Mouse (Mus musculus): ENCODE measurements around the gene St13.
"Not testable (repeated sequence)": the region's sequence is repeated elsewhere in the genome, so short reads cannot be mapped to it uniquely, and the experiment has no call there.

Gene St13

GRCm38 (mm10) chr15:81418065-81418464 is 18.2 kb upstream of the St13 start:
- no peak overlapping the region for H3K4me3 ChIP-seq (replicated peaks; ENCODE audit: low read length)
- H3K36me3 ChIP-seq (ENCODE audit: insufficient read depth, low read length) = peaks cover 39% of the 10 kb centered on the region
- H3K27me3 ChIP-seq (ENCODE audit: insufficient read depth, low read length) = no peaks in the 10 kb centered on the region
- H3K4me1 ChIP-seq (replicated peaks; ENCODE audit: low read depth, low read length) = peaks cover 27% of the 10 kb centered on the region
- TF ChIP-seq POU5F1 (IDR thresholded peaks at IDR 0.05; ENCODE audit: borderline replicate concordance, low read length) = no peak
- no peak for TF ChIP-seq CTCF (conservative IDR thresholded peaks at IDR 0.05; ENCODE audit: low read length)
- TF ChIP-seq NANOG (IDR thresholded peaks at IDR 0.05; ENCODE audit: borderline replicate concordance, low read length) = no peak
- H3K9me3 ChIP-seq (ENCODE audit: low read length) = no peaks in the 10 kb centered on the region

- Histone ChIP-seq H3K4me1 (replicated peaks; ENCODE audit: low read depth, low read length) (peaks cover 27% of the 10 kb centered on the region), H3K36me3 (ENCODE audit: insufficient read depth, low read length) (peaks cover 42% of the 10 kb centered on the region), H3K4me3 (replicated peaks; ENCODE audit: low read length) (peak overlapping the region; percentile 13; the same call in 1 of the 2 replicates)
- not testable (repeated sequence) for H3K9me3 ChIP-seq (ENCODE audit: low read length); H3K27me3 ChIP-seq (ENCODE audit: insufficient read depth, low read length)
Measured at GRCm38 (mm10) chr15:81416763-81417310, 17.0 kb upstream of the St13 start.

- H3K4me1 ChIP-seq (replicated peaks; ENCODE audit: low read depth, low read length) = 0 out of 2 replicates have a peak, but pooled peaks cover 3% of the 10 kb centered on the region
- no peak within 1 kb of the TSS for H3K4me3 ChIP-seq (replicated peaks; ENCODE audit: low read length)
- H3K36me3 ChIP-seq (ENCODE audit: insufficient read depth, low read length) = peaks cover 20% of the 10 kb centered on the region; the same call in 1 of the 2 replicates
- TF ChIP-seq POU5F1 (IDR thresholded peaks at IDR 0.05; ENCODE audit: borderline replicate concordance, low read length) = no peak
- no peak for TF ChIP-seq CTCF (conservative IDR thresholded peaks at IDR 0.05; ENCODE audit: low read length)
- no peak for TF ChIP-seq NANOG (IDR thresholded peaks at IDR 0.05; ENCODE audit: borderline replicate concordance, low read length)
- H3K9me3 ChIP-seq (ENCODE audit: low read length) = no peaks in the 10 kb centered on the region
- H3K27me3 ChIP-seq (ENCODE audit: insufficient read depth, low read length) = no peaks in the 10 kb centered on the region
Measured at GRCm38 (mm10) chr15:81408199-81408598, 8.3 kb upstream of the St13 start, which contains the start of gene Dnajb7. Dnajb7 (minus strand) TSS chr15:81408299.

DNA sequence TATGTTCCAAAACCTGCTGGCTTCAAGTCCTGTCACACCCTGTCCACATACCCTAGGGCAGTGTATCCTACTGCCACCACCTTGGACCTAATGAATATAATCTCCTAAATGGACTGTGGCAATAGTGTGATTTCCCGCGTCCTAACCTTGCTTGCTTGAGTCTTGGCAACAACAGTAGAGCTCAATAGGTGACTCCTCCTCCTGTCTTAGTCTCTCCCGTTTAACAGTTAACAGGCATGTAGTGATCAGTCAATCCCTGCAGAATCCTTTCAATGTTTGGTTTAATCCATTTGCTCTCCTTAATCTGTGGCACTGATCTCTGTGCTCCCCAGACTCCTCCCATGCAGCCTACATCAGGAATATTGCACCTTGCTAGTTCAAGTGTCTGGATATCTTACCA is 5.1 kb upstream of the St13 start:
- TF ChIP-seq CTCF (conservative IDR thresholded peaks at IDR 0.05; ENCODE audit: low read length) (no peak), NANOG (IDR thresholded peaks at IDR 0.05; ENCODE audit: borderline replicate concordance, low read length) (no peak), POU5F1 (IDR thresholded peaks at IDR 0.05; ENCODE audit: borderline replicate concordance, low read length) (no peak)
- Histone ChIP-seq H3K9me3 (ENCODE audit: low read length) (no peaks in the 10 kb centered on the region), H3K4me1 (replicated peaks; ENCODE audit: low read depth, low read length) (peaks cover 15% of the 10 kb centered on the region), H3K36me3 (ENCODE audit: insufficient read depth, low read length) (peaks cover 24% of the 10 kb centered on the region), H3K4me3 (replicated peaks; ENCODE audit: low read length) (no peak overlapping the region), H3K27me3 (ENCODE audit: insufficient read depth, low read length) (no peaks in the 10 kb centered on the region)

- no peak for TF ChIP-seq NANOG (IDR thresholded peaks at IDR 0.05; ENCODE audit: borderline replicate concordance, low read length)
- no peak for TF ChIP-seq POU5F1 (IDR thresholded peaks at IDR 0.05; ENCODE audit: borderline replicate concordance, low read length)
- no peak for TF ChIP-seq CTCF (conservative IDR thresholded peaks at IDR 0.05; ENCODE audit: low read length)
- Histone ChIP-seq H3K36me3 (ENCODE audit: insufficient read depth, low read length) (peaks cover 43% of the 10 kb centered on the region), H3K4me1 (replicated peaks; ENCODE audit: low read depth, low read length) (peaks cover 48% of the 10 kb centered on the region), H3K4me3 (replicated peaks; ENCODE audit: low read length) (peak overlapping the region; percentile 99), H3K9me3 (ENCODE audit: low read length) (no peaks in the 10 kb centered on the region), H3K27me3 (ENCODE audit: insufficient read depth, low read length) (no peaks in the 10 kb centered on the region)
Measured at GRCm38 (mm10) chr15:81399297-81399637, 610 bp downstream of the St13 start.

DNA sequence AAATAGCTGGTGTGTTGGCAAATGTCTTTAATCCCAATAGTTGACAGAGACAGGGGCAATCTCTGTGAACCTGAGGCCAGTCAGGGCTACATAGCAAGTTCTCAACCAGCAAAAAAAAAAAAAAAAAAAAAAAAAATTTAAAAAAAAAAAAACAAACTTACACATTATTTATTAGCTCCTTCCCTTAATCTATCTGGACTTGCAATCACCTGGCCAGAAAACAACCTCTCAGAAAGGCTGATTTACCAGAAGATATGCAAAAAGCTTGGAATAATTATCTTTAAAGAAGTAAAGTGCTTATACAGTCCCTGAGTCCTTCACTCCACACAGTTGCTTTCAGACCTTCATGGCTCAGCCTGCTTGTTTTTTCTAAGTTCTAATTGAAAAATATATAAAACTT is 1.7 kb downstream of the St13 start:
- Histone ChIP-seq H3K4me3 (replicated peaks; ENCODE audit: low read length) (peak overlapping the region; percentile 99), H3K27me3 (ENCODE audit: insufficient read depth, low read length) (no peaks in the 10 kb centered on the region)
- TF ChIP-seq CTCF (conservative IDR thresholded peaks at IDR 0.05; ENCODE audit: low read length) (no peak), POU5F1 (IDR thresholded peaks at IDR 0.05; ENCODE audit: borderline replicate concordance, low read length) (no peak), NANOG (IDR thresholded peaks at IDR 0.05; ENCODE audit: borderline replicate concordance, low read length) (no peak)

GRCm38 (mm10) chr15:81394211-81394915 is 5.5 kb downstream of the St13 start:
- Histone ChIP-seq H3K4me3 (replicated peaks; ENCODE audit: low read length) (no peak overlapping the region), H3K9me3 (ENCODE audit: low read length) (no peaks in the 10 kb centered on the region), H3K36me3 (ENCODE audit: insufficient read depth, low read length) (peaks cover 83% of the 10 kb centered on the region), H3K4me1 (replicated peaks; ENCODE audit: low read depth, low read length) (peaks cover 53% of the 10 kb centered on the region), H3K27me3 (ENCODE audit: insufficient read depth, low read length) (no peaks in the 10 kb centered on the region)
- no peak for TF ChIP-seq NANOG (IDR thresholded peaks at IDR 0.05; ENCODE audit: borderline replicate concordance, low read length)
- no peak for TF ChIP-seq CTCF (conservative IDR thresholded peaks at IDR 0.05; ENCODE audit: low read length)
- TF ChIP-seq POU5F1 (IDR thresholded peaks at IDR 0.05; ENCODE audit: borderline replicate concordance, low read length) = no peak

More for the DNA sequence above, 1.7 kb downstream of the St13 start:
- Histone ChIP-seq H3K9me3 (ENCODE audit: low read length) (no peaks in the 10 kb centered on the region), H3K4me1 (replicated peaks; ENCODE audit: low read depth, low read length) (peaks cover 55% of the 10 kb centered on the region), H3K36me3 (ENCODE audit: insufficient read depth, low read length) (peaks cover 54% of the 10 kb centered on the region)

GRCm38 (mm10) chr15:81392997-81393396 is 6.9 kb downstream of the St13 start:
- no peaks in the 10 kb centered on the region for H3K9me3 ChIP-seq (ENCODE audit: low read length)
- H3K4me1 ChIP-seq (replicated peaks; ENCODE audit: low read depth, low read length) = peaks cover 47% of the 10 kb centered on the region
- H3K4me3 ChIP-seq (replicated peaks; ENCODE audit: low read length) = no peak overlapping the region
- no peaks in the 10 kb centered on the region for H3K27me3 ChIP-seq (ENCODE audit: insufficient read depth, low read length)
- H3K36me3 ChIP-seq (ENCODE audit: insufficient read depth, low read length) = peaks cover 96% of the 10 kb centered on the region
- TF ChIP-seq NANOG (IDR thresholded peaks at IDR 0.05; ENCODE audit: borderline replicate concordance, low read length) (no peak), CTCF (conservative IDR thresholded peaks at IDR 0.05; ENCODE audit: low read length) (no peak), POU5F1 (IDR thresholded peaks at IDR 0.05; ENCODE audit: borderline replicate concordance, low read length) (no peak)

- H3K36me3 ChIP-seq (ENCODE audit: insufficient read depth, low read length) = peaks cover 98% of the 10 kb centered on the region
Measured at GRCm38 (mm10) chr15:81386327-81386726, 13.6 kb downstream of the St13 start.

More at GRCm38 (mm10) chr15:81386327-81386726, 13.6 kb downstream of the St13 start:
- TF ChIP-seq POU5F1 (IDR thresholded peaks at IDR 0.05; ENCODE audit: borderline replicate concordance, low read length) (no peak), CTCF (conservative IDR thresholded peaks at IDR 0.05; ENCODE audit: low read length) (peak; percentile 61), NANOG (IDR thresholded peaks at IDR 0.05; ENCODE audit: borderline replicate concordance, low read length) (no peak)
- Histone ChIP-seq H3K4me3 (replicated peaks; ENCODE audit: low read length) (no peak overlapping the region), H3K4me1 (replicated peaks; ENCODE audit: low read depth, low read length) (peaks cover 6% of the 10 kb centered on the region; the same call in 1 of the 2 replicates), H3K27me3 (ENCODE audit: insufficient read depth, low read length) (no peaks in the 10 kb centered on the region), H3K9me3 (ENCODE audit: low read length) (no peaks in the 10 kb centered on the region)
